Mouse (Mus musculus): ENCODE data around the gene Dcakd. TPM values are rescaled to one million over a fixed set of nuclear protein-coding genes. Genes with fewer than 3 reads are reported as not detected.
A peak's percentile ranks its signal among the peaks of the same experiment; 100 is the strongest.

The Dcakd gene
- polyA plus RNA-seq, 2 experiments from 2014 or later = 26.4 to 32.5 TPM

GRCm38 (mm10) chr11:103046286-103046685 is 18.2 kb upstream of the Dcakd start:
- no peak for ATAC-seq

DNA sequence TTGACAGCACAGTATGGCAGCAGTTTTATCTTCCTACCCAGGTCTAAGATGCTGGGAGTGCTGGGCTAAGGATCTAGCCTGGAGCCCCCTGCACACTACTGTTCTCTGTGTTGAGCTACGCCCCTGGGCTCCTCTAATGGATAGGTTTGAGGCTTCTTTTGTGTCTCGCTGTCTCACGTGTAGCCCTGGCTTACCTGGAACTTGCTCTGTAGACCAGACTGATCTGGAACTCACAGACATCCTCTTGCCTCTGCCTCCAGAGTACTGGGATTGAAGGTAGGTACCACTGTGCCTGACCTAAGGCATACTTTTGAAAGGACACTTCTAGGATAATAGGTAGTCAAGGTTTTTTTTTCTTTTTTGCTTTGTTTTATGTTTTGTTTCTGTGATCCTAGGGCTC is 15.8 kb upstream of the Dcakd start:
- no peak for ATAC-seq

- ATAC-seq = no peak
Observed at GRCm38 (mm10) chr11:103042828-103043227, 14.7 kb upstream of the Dcakd start.

GRCm38 (mm10) chr11:103038037-103038436 is 9.9 kb upstream of the Dcakd start:
- no peak for ATAC-seq

GRCm38 (mm10) chr11:103036881-103037465 is 8.8 kb upstream of the Dcakd start:
- no peak for ATAC-seq

- ATAC-seq = no peak
Observed at GRCm38 (mm10) chr11:103035007-103035406, 6.9 kb upstream of the Dcakd start.

GRCm38 (mm10) chr11:103033030-103033429 is 4.9 kb upstream of the Dcakd start:
- ATAC-seq = no peak

DNA sequence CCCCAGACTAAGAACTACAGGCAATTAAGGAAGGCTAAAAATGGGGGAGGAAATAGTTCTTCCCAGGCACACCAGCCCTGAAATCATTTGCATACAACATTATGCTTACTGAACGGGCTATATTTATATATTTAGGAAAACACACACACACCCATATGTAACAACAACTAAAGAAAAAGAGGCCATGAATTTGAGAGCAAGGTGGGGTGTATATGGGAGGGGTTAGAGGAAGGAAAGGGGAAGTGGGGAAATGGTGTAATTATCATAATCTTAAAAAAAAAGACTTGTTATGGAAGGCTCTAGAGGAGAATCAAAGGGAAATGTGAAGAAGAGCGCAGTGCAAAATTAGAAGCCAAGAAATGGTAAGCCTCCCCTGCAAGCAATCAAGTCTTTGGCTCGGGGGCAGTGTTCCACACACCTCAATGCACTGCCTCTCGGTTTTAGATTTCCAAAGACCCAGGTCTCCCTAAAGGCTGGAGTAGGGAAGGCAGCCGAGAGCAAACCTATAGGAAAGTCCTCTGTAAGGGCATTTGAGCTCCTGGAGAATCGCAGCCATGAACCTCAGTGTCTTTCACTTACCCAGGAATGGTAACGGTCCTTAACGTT is 460 bp downstream of the Dcakd start:
- ATAC-seq = peak; percentile 1

- no peak for ATAC-seq
Observed at GRCm38 (mm10) chr11:103026901-103027300, 1.2 kb downstream of the Dcakd start.

GRCm38 (mm10) chr11:103023974-103024373 is 4.2 kb downstream of the Dcakd start:
- no peak for ATAC-seq

- no peak for ATAC-seq
Observed at GRCm38 (mm10) chr11:103020713-103021335, 7.3 kb downstream of the Dcakd start.

DNA sequence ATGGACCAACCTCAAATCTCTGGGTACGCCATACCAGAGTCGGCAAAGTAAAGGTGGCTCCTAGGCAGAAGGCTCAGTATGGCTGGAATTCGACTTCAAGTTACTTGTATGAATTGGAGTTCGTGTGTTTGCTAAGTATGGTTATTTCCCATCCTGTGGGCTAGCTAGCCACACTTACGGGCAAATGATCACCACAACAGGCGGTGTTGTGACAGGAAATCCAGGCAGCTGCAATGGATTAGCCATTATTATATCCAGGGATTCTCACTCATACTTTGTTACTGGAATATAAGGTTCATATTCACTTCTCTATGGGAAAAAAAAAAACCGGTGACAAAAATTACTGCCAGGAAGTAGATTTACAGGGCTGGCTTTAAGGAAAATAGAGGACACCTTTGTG is 8.8 kb downstream of the Dcakd start:
- no peak for ATAC-seq

GRCm38 (mm10) chr11:103018860-103019259 is 9.3 kb downstream of the Dcakd start:
- ATAC-seq = no peak

DNA sequence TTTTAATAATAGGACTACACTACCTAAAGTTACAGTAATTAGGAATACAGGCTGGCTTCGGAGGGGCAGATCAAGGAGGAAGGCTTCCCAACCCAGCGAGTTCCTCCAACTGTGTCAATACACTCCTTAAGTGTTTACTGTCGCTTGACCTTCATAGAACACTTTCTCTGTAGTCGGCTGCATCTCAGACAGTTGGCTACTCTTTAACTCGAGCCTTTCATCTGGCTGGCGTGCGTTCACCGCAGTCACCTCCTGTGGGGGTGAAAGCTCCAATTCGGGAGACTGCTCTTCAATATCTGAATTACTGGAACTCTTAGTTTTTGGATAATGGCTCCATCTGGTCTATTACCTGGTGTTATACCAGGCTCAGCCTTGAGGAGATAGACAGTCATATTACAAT is 10.5 kb downstream of the Dcakd start:
- ATAC-seq = no peak

DNA sequence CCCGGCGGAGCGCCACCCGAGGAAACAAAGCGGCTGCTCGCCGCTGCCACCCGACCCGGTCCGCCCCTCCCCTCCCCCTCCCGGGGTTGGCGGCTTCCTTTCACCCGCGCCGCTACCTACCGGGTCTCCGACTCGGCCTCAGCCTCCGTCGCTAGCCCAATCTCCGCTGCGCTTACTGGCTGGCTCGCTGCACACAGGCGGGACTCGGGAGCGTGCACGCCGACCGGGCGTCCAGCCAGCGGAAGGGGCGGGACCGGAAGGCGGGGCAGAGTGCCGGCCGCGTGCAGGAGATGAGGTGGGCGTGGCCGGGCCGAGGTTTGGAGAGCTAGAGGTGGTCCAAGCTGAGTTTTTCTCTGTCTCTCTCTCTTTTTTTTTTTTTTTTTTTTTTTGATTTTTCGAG is 11.2 kb downstream of the Dcakd start:
- peak; percentile 100 for ATAC-seq

DNA sequence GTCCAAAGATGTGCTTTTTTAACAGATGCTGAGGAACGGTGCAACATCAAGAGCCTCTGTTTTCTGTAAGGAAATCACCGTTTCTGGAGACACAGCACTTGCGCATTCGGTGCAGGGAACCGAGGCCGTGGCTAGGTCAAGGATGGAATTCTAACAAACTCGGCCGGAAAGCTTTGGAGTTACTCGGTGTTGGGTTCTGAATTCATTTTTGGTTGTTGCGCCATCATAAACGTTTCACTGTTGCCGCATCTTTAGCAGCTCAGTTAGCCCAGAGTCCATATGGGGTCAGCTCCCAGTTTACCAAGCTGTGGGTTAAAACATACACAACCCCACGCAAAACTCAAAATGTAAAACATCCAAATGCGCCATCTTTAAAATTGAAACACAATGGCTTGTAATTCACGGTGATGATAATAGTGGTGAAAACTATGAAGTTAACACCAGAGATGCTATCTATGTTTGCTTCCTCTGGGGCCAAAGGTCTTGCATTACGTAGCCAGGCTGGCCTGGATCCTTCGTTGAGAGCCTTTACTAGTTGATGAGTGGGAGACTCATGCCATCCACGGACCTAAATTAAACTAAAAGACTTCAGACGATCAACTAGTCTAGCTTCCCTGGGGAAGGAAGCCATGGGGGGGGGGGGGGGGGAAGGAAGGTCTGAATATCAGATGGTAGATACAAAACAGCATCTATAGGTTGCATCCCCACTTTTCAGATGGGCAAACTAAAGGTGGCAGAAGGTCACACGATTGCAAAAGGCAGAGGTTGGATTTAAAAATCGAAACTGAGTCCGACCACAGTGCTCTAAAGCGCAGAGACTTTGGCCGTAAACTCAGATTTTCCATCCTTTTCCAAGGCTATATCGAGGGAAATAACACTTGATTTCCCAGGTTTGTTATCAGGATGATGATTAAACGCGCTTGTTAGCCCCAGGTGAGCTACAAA is 12.0 kb downstream of the Dcakd start:
- no peak for ATAC-seq

DNA sequence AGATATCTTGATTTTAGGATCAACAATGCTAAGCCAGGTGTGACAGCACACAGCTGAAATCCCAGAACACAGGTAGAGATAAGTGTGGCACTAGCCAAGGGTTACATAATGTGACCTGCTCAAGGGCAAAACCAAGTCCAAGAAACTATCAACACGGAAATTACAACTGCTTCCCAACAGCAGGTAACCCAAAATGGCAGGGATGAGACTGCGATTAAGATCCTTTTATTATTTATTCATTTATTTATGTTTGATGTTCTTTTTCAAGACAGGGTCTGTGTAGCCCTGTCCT is 17.0 kb downstream of the Dcakd start:
- ATAC-seq = no peak

- no peak for ATAC-seq
Observed at GRCm38 (mm10) chr11:103010454-103011205, 17.5 kb downstream of the Dcakd start.

DNA sequence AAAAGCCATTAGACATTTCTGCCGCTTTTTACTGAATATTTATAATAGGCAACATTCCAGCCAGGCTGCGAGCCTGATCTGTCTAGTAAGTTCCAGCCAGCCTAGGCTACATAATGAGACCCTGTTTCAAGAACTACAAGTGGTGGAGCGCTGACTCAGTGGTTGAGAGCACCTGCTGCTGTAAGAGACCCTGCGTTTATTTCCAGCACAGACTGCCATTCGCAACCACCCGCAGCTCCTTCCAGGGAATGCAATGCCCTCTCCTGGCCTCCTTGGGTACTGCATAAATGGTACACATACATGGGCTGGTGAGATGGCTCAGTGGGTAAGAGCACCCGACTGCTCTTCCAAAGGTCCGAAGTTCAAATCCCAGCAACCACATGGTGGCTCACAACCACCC is 18.9 kb downstream of the Dcakd start:
- ATAC-seq = no peak

- no peak for ATAC-seq
Observed at GRCm38 (mm10) chr11:103008558-103008957, 19.6 kb downstream of the Dcakd start.

- ATAC-seq = no peak
Observed at GRCm38 (mm10) chr11:103007001-103007340, 21.2 kb downstream of the Dcakd start.

DNA sequence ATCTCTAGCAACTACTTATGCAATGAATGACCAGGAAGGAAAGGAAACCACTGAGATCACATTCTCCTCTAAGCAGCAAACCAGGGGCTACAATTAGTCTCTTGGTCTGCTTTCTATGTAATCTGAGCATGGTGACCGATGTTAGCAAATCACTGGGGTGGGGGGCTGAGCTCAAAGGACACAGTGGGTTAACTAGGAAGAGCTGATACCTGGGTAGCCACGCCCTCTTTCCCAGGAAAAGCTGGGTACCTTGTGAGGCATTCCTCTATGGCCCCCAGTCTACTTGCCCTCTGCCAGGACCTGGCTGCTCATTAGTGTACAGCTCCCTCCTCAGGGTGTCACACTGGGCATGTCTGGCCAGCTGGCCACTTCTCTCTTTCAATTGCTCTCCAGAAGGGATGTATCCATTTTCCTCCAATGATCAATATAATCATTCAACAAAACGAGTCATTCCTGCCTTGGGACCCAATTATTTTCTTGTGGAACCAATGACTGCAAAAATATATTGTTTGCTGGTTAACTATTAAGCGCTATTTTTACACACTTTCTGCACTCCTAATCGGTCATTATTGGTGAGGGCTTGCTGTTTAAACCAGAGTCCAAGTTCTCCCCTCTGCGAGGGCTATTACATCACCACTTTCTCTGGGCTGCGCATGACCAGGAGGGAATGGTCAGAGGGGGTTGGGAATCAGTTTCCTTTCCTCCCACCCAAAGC is 21.7 kb downstream of the Dcakd start:
- no peak for ATAC-seq

All from CD4-positive, CD25-positive, alpha-beta regulatory T cell, adult 4 months (primary cell).